Mouse (Mus musculus) spleen, adult 2 months (tissue): ENCODE data around the gene Rab3d. TPM values are rescaled to one million over a fixed set of nuclear protein-coding genes. Genes with fewer than 3 reads are reported as not detected.

Source experiments
- DNase-seq, 2 experiments: peaks; one replicate each; pipeline versions ENCODE4 v3.0.0 to v3.0.0-alpha.2; 2012 to 2021; ENCODE audit warnings: low spot score in 2 of 2, low read depth in 1 of 2
- H3K27ac ChIP-seq: fragments of 200-500 bp; 2 replicates; pipeline ENCODE4 v1.5.1; 2012; ENCODE audit warnings: low read length, inconsistent platforms; ENCODE audit not compliant: insufficient read depth
- H3K27me3 ChIP-seq: fragments of 200-500 bp; 2 replicates; pipeline ENCODE4 v1.6.1; 2012; ENCODE audit warnings: mild to moderate bottlenecking, moderate library complexity, low read length, inconsistent platforms; ENCODE audit not compliant: control insufficient read depth, insufficient read depth
- H3K36me3 ChIP-seq: fragments of 200-500 bp; 2 replicates; pipeline ENCODE4 v1.6.1; 2012; ENCODE audit warnings: mild to moderate bottlenecking, low read length, inconsistent platforms; ENCODE audit not compliant: control insufficient read depth, insufficient read depth
- H3K4me1 ChIP-seq: fragments of 200-500 bp; 2 replicates; pipeline ENCODE4 v1.6.1; 2011; ENCODE audit warnings: inconsistent platforms; ENCODE audit not compliant: control insufficient read depth, insufficient read depth, insufficient read length
- H3K4me3 ChIP-seq: fragments of 200-500 bp; 2 replicates; pipeline ENCODE4 v1.5.1; 2011; ENCODE audit warnings: mild to moderate bottlenecking, inconsistent platforms; ENCODE audit not compliant: insufficient read depth, insufficient read length; ENCODE audit errors: extremely low read depth
- CTCF ChIP-seq: fragments of 200-500 bp; IDR thresholded peaks from 2 replicates; pipeline ENCODE4 v1.5.1; 2011; ENCODE audit warnings: mild to moderate bottlenecking, inconsistent platforms; ENCODE audit not compliant: insufficient read depth, insufficient read length, insufficient replicate concordance; ENCODE audit errors: extremely low read depth
- POLR2A ChIP-seq: fragments of 200-500 bp; IDR thresholded peaks from 2 replicates; pipeline ENCODE4 v1.6.1; 2011; ENCODE audit warnings: low read depth, low read length, inconsistent platforms
- WGBS: fragments of 180-500 bp; shearing (Covaris S2); methylation state at CpG from one replicate; pipeline ENCODE4 v1.1.7; 2018; 5-methylcytosine and 5-hydroxymethylcytosine counted together
- polyA plus RNA-seq: library from polyadenylated mRNA; depleted of rRNA; stranded (reverse); fragments of >200 nt; gene quantifications from 2 replicates; pipeline ENCODE4 v1.2.3, GENCODE M21; 2012

Gene Rab3d
- polyA plus RNA-seq, 1 experiment, result 21.1 TPM

GRCm38 (mm10) chr9:21925034-21925433, 7.0 kb upstream of the Rab3d start:
- no peaks in the 10 kb centered on the region for H3K27me3 ChIP-seq
- TF ChIP-seq CTCF (no peak), POLR2A (no peak)
- DNase-seq, result no peak
- H3K4me3 ChIP-seq, result no peak overlapping the region
- no peaks in the 10 kb centered on the region; the same call in none of the 2 replicates for H3K4me1 ChIP-seq
- WGBS, result 82% methylated on average over 3 of the region's 3 CpGs
- H3K27ac ChIP-seq, result no peak overlapping the region
- no peaks in the 10 kb centered on the region for H3K36me3 ChIP-seq

DNA sequence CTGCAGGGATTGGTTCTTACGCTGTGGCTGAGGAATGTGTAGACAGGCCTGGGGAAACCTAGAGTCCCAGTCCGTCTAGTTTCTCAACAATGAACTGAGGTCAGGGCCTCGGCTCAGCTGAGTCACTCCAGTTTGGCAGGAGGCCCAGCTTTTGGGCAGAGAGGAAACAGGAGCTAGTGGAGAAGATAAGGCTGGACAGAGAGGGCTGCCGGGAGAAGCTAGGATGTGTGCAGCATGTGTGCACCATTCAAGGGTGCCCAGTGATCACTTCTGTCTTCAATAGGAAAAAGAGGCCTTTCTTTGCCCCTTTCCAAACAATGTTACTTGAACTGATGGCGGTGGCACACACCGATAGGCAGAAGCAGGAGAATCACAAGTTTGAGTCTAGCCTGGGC, 6.1 kb upstream of the Rab3d start:
- Histone ChIP-seq H3K27me3 (no peaks in the 10 kb centered on the region), H3K4me3 (no peak overlapping the region), H3K27ac (no peak overlapping the region), H3K4me1 (no peaks in the 10 kb centered on the region; the same call in none of the 2 replicates), H3K36me3 (no peaks in the 10 kb centered on the region)
- 44% methylated on average over 6 of the region's 6 CpGs for WGBS
- peak in 1 of 2 experiments; percentile 21 for DNase-seq
- no peak for TF ChIP-seq CTCF
- TF ChIP-seq POLR2A, result no peak

GRCm38 (mm10) chr9:21923490-21924098, 5.6 kb upstream of the Rab3d start:
- Histone ChIP-seq H3K4me1 (no peaks in the 10 kb centered on the region; the same call in none of the 2 replicates), H3K4me3 (no peak overlapping the region), H3K27ac (no peak overlapping the region), H3K36me3 (no peaks in the 10 kb centered on the region), H3K27me3 (no peaks in the 10 kb centered on the region)
- DNase-seq, result no peak
- WGBS, result 45% methylated on average over 3 of the region's 3 CpGs
- no peak for TF ChIP-seq CTCF
- TF ChIP-seq POLR2A, result no peak

- TF ChIP-seq POLR2A (no peak), CTCF (no peak)
Observed at GRCm38 (mm10) chr9:21923036-21923435, 5.0 kb upstream of the Rab3d start.

GRCm38 (mm10) chr9:21918692-21919384, 846 bp upstream of the Rab3d start:
- no peak overlapping the region for H3K27ac ChIP-seq
- H3K4me1 ChIP-seq, result peaks cover 4% of the 10 kb centered on the region
- H3K36me3 ChIP-seq, result no peaks in the 10 kb centered on the region
- 49% methylated on average over 5 of the region's 5 CpGs for WGBS
- H3K4me3 ChIP-seq, result no peak overlapping the region
- DNase-seq, result no peak
- TF ChIP-seq CTCF (no peak), POLR2A (no peak)
- no peaks in the 10 kb centered on the region for H3K27me3 ChIP-seq

More at GRCm38 (mm10) chr9:21923036-21923435, 5.0 kb upstream of the Rab3d start:
- Histone ChIP-seq H3K4me1 (no peaks in the 10 kb centered on the region; the same call in none of the 2 replicates), H3K4me3 (no peak overlapping the region), H3K27ac (no peak overlapping the region), H3K36me3 (no peaks in the 10 kb centered on the region), H3K27me3 (no peaks in the 10 kb centered on the region)
- 90% methylated on average over 4 of the region's 4 CpGs for WGBS
- DNase-seq, result no peak

DNA sequence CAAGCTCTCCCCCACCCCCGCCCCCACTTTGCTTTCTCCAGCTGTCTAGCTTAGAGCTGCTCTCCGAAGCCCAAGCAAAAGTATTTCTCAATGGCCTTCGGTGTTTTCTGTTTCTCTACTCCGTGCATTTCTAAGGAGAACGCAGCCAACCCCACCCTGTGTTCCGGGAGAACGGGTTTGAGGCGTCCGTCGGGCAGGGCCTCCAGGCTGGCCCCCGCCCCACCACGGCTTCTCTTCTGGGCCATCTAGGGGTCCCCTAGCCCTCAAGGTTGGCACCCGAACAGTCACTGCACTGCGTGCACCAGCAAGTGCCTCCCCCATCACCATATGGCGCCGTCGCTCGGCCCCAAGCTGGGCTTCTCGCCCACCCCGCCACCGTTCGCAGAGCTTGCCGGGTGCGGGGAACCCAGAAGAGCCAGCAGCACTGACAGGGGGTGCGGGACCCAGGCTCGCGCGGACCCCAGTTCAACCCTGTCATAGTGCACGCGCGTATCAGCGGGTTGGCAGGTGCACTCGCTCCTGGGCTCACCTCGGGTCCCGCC, 428 bp downstream of the Rab3d start:
- TF ChIP-seq CTCF (no peak), POLR2A (no peak)
- no peak for DNase-seq
- H3K4me1 ChIP-seq, result peaks cover 4% of the 10 kb centered on the region; the same call in 1 of the 2 replicates
- no peak overlapping the region for H3K27ac ChIP-seq
- peak overlapping the region; percentile 61 for H3K4me3 ChIP-seq
- 2% methylated on average over 35 of the region's 35 CpGs for WGBS
- no peaks in the 10 kb centered on the region for H3K27me3 ChIP-seq
- H3K36me3 ChIP-seq, result no peaks in the 10 kb centered on the region

DNA sequence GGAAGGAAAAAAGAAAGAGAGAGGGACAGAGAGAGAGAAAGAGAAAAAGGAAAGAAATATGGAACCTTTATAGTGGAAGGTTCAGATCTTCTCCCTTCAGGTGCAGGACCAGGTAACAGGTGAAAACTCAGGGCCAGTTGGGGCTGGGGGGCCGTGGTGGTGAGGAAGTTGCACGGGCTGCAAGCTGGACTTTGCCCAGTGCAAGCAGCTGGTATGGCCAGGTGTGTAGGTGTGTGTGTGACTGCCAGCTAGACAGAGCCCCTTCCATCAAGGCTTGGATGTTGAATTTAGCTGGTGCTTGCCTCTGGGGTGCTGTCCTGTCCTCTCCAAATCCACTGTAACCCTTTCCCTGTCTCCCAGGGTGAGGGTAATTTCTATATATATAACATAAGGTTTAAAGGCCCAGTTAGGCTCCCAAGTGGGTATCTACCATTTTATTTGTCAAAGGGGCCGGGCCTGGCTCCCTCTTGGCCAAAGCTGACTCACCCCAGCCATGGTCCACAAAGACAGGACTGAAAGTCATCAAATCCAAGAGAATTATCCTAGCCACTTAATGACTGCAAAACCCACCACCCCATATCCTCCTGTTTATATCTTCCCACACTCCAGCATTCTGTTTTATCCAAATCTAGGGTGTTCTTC, 1.0 kb downstream of the Rab3d start:
- Histone ChIP-seq H3K36me3 (no peaks in the 10 kb centered on the region), H3K4me3 (peak overlapping the region; percentile 61; the same call in 1 of the 2 replicates), H3K4me1 (peaks cover 4% of the 10 kb centered on the region; the same call in 1 of the 2 replicates), H3K27ac (no peak overlapping the region), H3K27me3 (no peaks in the 10 kb centered on the region)
- 81% methylated on average over 3 of the region's 3 CpGs for whole genome bisulfite sequencing
- DNase-seq, result no peak
- TF ChIP-seq POLR2A (no peak), CTCF (no peak)
